Mouse (Mus musculus) kidney, embryonic 14.5 days (tissue): ENCODE measurements at regions not wholly inside any gene's neighbourhood (a gene's known extent, or its start where the extent isn't known, plus 50 kb on each side); places are given as distances from the start of the nearest gene placed in this dataset.

Experiments
- ATAC-seq: fragments of 200-750 bp; cut with Nextera tagmentation; 2 replicates; pipeline ENCODE4 v1.8.0; 2017; ENCODE audit warnings: moderate number of reproducible peaks, mild to moderate bottlenecking, moderate TSS enrichment, moderate library complexity; ENCODE audit not compliant: low FRiP score, low TSS enrichment
- H3K27ac ChIP-seq: fragments of 300-500 bp; sonication (generic); 2 replicates; pipeline ENCODE4 v1.5.1; 2014; ENCODE audit warnings: low read depth, mild to moderate bottlenecking, low read length, moderate library complexity, mixed read lengths
- H3K27me3 ChIP-seq: fragments of 300-500 bp; sonication (generic); 2 replicates; pipeline ENCODE4 v1.6.1; 2014; ENCODE audit warnings: mild to moderate bottlenecking, low read length; ENCODE audit not compliant: control insufficient read depth, insufficient read depth
- H3K36me3 ChIP-seq: fragments of 300-500 bp; sonication (generic); 2 replicates; pipeline ENCODE4 v1.6.1; 2014; ENCODE audit warnings: low read length, mixed read lengths; ENCODE audit not compliant: control insufficient read depth, insufficient read depth
- H3K4me1 ChIP-seq: fragments of 300-500 bp; sonication (generic); 2 replicates; pipeline ENCODE4 v1.6.1; 2014; ENCODE audit warnings: low read length, mixed read lengths; ENCODE audit not compliant: control insufficient read depth, insufficient read depth
- H3K4me2 ChIP-seq: fragments of 300-500 bp; sonication (generic); replicated peaks from 2 replicates; pipeline ENCODE4 v1.6.1; 2014; ENCODE audit warnings: low read depth, mild to moderate bottlenecking, low read length
- H3K4me3 ChIP-seq: fragments of 300-500 bp; sonication (generic); 2 replicates; pipeline ENCODE4 v1.5.1; 2014; ENCODE audit warnings: mild to moderate bottlenecking, low read length
- H3K9ac ChIP-seq: fragments of 300-500 bp; sonication (generic); 2 replicates; pipeline ENCODE4 v1.6.1; 2014; ENCODE audit warnings: low read depth, mild to moderate bottlenecking, low read length, moderate library complexity
- H3K9me3 ChIP-seq: fragments of 300-500 bp; sonication (generic); 2 replicates; pipeline ENCODE4 v1.6.1; 2016; ENCODE audit warnings: low read length; ENCODE audit not compliant: control insufficient read depth
- WGBS: fragments of 180-500 bp; shearing (Covaris S2); extraction: QIAGEN DNeasy Blood & Tissue Kit; methylation state at CpG from one replicate; pipeline ENCODE4 v1.1.7; 2014; 5-methylcytosine and 5-hydroxymethylcytosine counted together

DNA sequence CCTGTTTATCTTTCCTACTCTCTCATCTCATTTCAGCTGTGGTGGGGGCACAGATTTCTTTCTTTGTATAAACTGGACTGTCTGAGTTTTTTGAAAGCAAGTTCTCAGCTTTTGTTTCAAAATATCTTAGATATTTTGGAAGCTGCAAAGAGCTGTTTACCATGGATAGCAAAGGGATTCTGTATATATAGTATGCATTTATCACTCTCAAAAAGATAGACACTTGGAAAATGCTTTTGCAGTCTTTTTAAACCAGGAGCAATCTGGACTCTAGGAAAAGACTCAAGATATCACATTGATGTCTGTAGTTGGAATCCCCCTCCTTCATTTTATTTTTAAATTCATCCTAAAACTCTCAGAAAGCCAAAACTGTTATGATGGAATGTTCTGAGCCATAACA is 177.9 kb upstream of the Gm9972 start:
- H3K9ac ChIP-seq, result no peak overlapping the region
- no peaks in the 10 kb centered on the region for H3K36me3 ChIP-seq
- no peak overlapping the region for H3K4me3 ChIP-seq
- H3K27ac ChIP-seq, result no peak overlapping the region
- ATAC-seq, result no peak
- H3K4me2 ChIP-seq, result no peak overlapping the region
- H3K4me1 ChIP-seq, result no peaks in the 10 kb centered on the region
- H3K27me3 ChIP-seq, result no peaks in the 10 kb centered on the region
- H3K9me3 ChIP-seq, result no peaks in the 10 kb centered on the region

DNA sequence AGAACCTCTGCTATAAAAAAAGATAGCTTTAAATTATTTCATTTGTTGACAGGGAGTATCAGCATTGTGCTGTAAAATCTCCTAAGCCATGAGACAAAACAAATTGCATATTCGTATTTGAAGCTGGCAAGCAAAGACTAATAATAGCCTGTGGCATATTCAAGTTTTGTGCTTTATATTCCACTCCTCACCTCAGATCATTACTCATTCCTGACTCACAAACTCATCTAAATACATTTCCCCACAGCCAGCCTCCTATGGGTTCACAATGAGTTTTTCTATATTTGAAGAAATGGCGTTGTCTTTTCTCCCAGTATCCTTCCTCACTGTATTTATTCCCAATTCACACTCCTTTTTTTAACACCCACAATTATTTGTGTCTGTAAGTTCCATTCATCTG is 161.5 kb upstream of the Gm9972 start:
- WGBS, result 81% methylated on average over 2 of the region's 2 CpGs
- Histone ChIP-seq H3K27me3 (no peaks in the 10 kb centered on the region), H3K9ac (no peak overlapping the region), H3K4me1 (no peaks in the 10 kb centered on the region), H3K27ac (no peak overlapping the region), H3K9me3 (no peaks in the 10 kb centered on the region), H3K4me2 (no peak overlapping the region), H3K36me3 (no peaks in the 10 kb centered on the region), H3K4me3 (no peak overlapping the region)
- ATAC-seq, result no peak

DNA sequence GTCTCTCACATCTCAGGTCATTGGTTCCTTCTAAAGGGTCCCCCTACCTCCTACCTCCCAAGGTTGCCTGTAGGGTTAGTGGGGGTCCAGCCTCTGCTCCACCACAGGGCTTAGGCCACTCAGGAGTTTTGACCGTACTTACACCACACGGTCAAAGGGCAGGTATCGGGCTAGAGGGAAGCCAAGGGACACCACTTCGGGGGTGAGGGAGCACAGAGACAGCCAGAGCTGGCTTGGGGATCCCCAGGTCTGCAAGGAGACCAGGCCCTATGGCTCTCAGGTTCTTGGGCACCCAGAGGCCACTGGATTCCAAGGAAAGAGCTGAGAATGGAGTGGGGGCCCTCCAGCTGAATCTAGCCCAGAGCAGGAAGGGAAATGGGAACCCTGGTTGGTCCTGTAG is 135.5 kb upstream of the Gm9972 start:
- no peak for ATAC-seq

DNA sequence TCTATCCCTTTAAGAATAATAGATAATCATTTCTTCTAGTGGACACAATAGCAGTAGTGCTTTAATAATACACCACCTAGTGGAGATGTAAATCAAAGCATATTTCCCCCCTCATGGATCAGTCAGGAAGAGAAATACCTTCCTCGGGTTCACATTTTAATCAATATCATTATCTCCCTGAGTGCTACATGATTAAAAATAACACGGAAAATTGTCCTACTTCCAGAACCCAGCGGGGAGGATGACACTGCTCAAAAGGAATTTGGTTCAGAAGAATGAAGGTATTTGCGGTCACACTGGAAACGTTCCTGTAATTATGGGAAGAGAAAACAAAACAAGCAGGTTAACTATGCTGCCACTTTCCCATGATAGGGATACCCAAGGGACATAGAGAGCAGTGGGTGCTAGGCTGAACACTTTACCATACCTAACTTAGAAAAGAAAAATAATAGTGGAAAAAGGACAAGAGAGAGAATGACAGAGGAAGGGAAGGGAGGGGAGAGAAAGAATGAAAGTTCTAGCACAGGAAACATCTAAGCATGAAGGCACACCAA is 132.0 kb upstream of the Gm9972 start:
- H3K27ac ChIP-seq, result no peak overlapping the region
- no peaks in the 10 kb centered on the region for H3K27me3 ChIP-seq
- H3K9me3 ChIP-seq, result no peaks in the 10 kb centered on the region
- no peaks in the 10 kb centered on the region for H3K4me1 ChIP-seq
- no peaks in the 10 kb centered on the region for H3K36me3 ChIP-seq
- no peak for ATAC-seq
- no peak overlapping the region for H3K4me3 ChIP-seq
- WGBS, result 87% methylated on average over 5 of the region's 5 CpGs
- no peak overlapping the region for H3K4me2 ChIP-seq
- no peak overlapping the region for H3K9ac ChIP-seq

More for the DNA sequence above, 135.5 kb upstream of the Gm9972 start:
- Histone ChIP-seq H3K36me3 (no peaks in the 10 kb centered on the region), H3K9ac (no peak overlapping the region), H3K9me3 (no peaks in the 10 kb centered on the region), H3K4me3 (no peak overlapping the region), H3K4me1 (no peaks in the 10 kb centered on the region), H3K27ac (no peak overlapping the region), H3K4me2 (no peak overlapping the region), H3K27me3 (no peaks in the 10 kb centered on the region)
- 92% methylated on average over 4 of the region's 4 CpGs for WGBS

DNA sequence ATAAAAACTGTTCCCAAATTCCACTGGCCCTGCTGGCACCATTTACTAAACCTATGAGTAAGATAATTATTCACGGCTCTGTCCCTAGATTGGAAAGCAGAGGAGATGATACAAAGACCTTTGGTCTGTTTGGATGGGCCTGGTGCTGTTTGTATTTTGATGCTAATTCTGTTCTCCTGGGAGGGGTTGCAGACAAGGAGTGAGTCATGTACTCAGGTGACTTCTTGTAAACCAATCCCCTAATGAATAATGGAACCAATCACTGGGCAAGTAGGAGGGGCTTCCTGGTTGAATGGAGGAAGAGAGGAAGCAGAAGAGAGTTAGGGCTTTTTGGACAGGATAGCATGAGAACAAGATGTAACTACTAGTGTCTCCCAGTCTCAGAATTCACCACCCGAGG is 130.0 kb upstream of the Gm9972 start:
- H3K27ac ChIP-seq, result no peak overlapping the region
- H3K36me3 ChIP-seq, result no peaks in the 10 kb centered on the region
- H3K4me1 ChIP-seq, result no peaks in the 10 kb centered on the region
- H3K9me3 ChIP-seq, result no peaks in the 10 kb centered on the region
- no peak overlapping the region for H3K4me2 ChIP-seq
- no peaks in the 10 kb centered on the region for H3K27me3 ChIP-seq
- WGBS, result 79% methylated on average over 2 of the region's 2 CpGs
- ATAC-seq, result no peak
- no peak overlapping the region for H3K9ac ChIP-seq
- no peak overlapping the region for H3K4me3 ChIP-seq

DNA sequence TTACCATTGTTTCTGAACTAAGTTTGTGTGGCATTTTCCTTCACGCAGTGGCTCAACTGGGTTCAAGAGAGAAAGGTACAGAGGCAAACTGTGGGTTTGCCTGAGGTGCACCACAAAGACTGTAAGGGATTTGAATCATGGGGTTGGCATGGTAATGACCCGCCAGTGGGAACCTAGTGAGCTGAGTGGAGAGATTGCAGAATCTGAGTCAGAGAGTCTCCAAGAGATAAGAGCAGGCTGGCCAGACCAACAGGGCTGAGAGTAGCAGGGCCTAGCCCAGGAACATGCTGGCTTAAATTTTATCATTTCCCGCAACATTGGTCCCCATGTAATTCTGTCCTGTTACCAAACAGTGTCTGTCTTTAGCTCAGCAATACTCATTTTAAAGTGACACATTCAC is 129.5 kb upstream of the Gm9972 start:
- Histone ChIP-seq H3K36me3 (no peaks in the 10 kb centered on the region), H3K4me3 (no peak overlapping the region), H3K9ac (no peak overlapping the region), H3K4me1 (no peaks in the 10 kb centered on the region), H3K27ac (no peak overlapping the region), H3K27me3 (no peaks in the 10 kb centered on the region), H3K9me3 (no peaks in the 10 kb centered on the region), H3K4me2 (no peak overlapping the region)
- ATAC-seq, result no peak
- 83% methylated on average over 3 of the region's 3 CpGs for WGBS

DNA sequence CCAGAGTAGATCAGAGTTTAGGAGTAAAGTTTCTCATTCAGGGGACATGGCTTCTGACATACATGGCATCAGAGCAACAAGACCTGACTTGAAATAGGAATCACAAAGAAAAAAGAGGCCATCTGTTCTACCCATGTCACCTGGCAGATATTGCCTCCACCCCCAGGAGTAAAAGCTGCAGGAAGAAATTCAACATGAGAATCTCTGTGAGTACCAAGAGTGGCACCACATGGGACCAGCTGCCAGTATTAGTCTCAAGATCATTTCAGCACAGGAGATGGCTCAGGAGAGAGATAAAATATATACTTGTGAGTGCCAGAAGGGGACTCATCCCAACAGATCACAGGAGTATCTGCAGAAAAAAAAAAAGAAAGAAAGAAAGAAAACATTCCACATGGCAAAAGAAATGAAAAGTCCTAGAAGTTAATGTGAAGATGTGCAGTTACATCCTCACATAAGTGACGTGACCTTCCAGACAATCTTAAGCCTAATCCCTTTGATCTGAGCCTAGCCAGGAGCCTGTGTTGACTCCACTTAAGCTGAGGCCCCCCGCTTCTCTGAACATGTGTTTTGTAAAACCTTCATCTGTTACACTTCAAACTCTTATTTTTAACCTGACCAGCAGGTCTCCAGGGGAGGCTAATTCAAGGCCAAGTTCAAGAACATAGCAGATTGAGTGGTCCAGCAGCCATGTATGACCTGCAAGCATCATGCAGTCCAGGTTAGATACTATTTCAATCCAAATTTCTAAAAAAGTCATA is 118.9 kb upstream of the Gm9972 start:
- H3K9me3 ChIP-seq, result no peaks in the 10 kb centered on the region
- WGBS, result 73% methylated on average over 2 of the region's 2 CpGs
- H3K4me3 ChIP-seq, result no peak overlapping the region
- no peak overlapping the region for H3K4me2 ChIP-seq
- no peak overlapping the region for H3K27ac ChIP-seq
- no peaks in the 10 kb centered on the region for H3K36me3 ChIP-seq
- ATAC-seq, result no peak
- H3K27me3 ChIP-seq, result no peaks in the 10 kb centered on the region
- H3K4me1 ChIP-seq, result no peaks in the 10 kb centered on the region
- H3K9ac ChIP-seq, result no peak overlapping the region

DNA sequence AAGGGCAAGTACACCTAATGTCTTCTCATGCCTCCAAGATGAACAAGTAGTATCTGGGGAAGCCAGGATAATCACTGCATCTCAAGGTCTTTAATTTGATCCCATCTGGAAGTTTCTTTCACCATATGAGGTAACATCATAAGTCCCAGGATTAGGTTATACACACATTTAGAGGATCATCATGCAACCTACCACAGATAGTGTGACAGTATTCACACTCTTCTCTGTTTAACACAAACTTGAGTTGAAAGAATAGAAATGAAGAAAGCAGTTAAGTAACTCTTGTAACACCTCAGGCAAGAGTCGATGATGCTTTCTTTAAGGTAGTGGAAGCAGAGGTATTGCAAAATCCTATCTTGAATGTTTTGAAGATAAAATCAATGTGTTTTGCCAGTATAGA is 116.3 kb upstream of the Gm9972 start:
- no peak overlapping the region for H3K27ac ChIP-seq
- no peak overlapping the region for H3K4me2 ChIP-seq
- no peaks in the 10 kb centered on the region for H3K27me3 ChIP-seq
- H3K9me3 ChIP-seq, result no peaks in the 10 kb centered on the region
- ATAC-seq, result no peak
- no peak overlapping the region for H3K4me3 ChIP-seq
- H3K9ac ChIP-seq, result no peak overlapping the region
- 93% methylated on average over 1 of the region's 1 CpGs for WGBS
- H3K4me1 ChIP-seq, result no peaks in the 10 kb centered on the region
- no peaks in the 10 kb centered on the region for H3K36me3 ChIP-seq

DNA sequence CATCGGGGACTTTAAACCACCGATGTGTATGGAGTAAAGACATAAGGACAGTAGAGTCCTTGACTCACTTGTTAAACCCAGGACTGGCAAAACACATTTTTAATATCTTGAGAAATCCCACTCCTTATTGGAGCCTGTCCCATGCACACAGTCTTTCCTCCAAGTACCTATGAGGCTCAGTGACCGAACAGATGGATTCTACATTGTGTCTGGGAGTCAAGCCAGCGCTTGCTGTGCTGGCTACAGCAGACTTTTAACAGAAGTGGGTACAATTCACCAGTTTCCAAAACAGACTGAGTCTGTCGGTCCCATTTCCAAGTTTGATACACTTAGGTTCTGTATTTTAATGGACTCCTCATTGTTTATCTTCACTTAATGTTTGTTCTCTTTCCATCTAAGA is 108.4 kb upstream of the Gm9972 start:
- no peaks in the 10 kb centered on the region for H3K4me1 ChIP-seq
- H3K9ac ChIP-seq, result no peak overlapping the region
- no peaks in the 10 kb centered on the region for H3K9me3 ChIP-seq
- ATAC-seq, result no peak
- H3K27me3 ChIP-seq, result no peaks in the 10 kb centered on the region
- 88% methylated on average over 5 of the region's 5 CpGs for WGBS
- H3K4me3 ChIP-seq, result no peak overlapping the region
- no peak overlapping the region for H3K27ac ChIP-seq
- no peak overlapping the region for H3K4me2 ChIP-seq
- no peaks in the 10 kb centered on the region for H3K36me3 ChIP-seq
